Mouse (Mus musculus) urinary bladder, postnatal 4 days (tissue): ENCODE data around the gene Tex12.

Source experiments
- DNase-seq, 2 experiments: peaks; one replicate each; pipeline ENCODE4 v3.0.0; 2021 to 2022; ENCODE audit warnings: low spot score in 2 of 2

The Tex12 gene

GRCm38 (mm10) chr9:50507570-50507969, 53.6 kb downstream of the Tex12 start:
- no peak for DNase-seq
